Mouse (Mus musculus) lung, postnatal 4 days (tissue): ENCODE data around the gene Olfr992.
"Not testable (repeated sequence)": the region's sequence is repeated elsewhere in the genome, so short reads cannot be mapped to it uniquely, and the experiment has no call there.

Source experiments
- DNase-seq, 2 experiments: peaks; one replicate each; pipeline ENCODE4 v3.0.0; 2021

Gene Olfr992

GRCm38 (mm10) chr2:85409369-85409768, at the start of gene Olfr992:
Olfr992 (minus strand) TSS chr2:85409469.
- DNase-seq = no peak

DNA sequence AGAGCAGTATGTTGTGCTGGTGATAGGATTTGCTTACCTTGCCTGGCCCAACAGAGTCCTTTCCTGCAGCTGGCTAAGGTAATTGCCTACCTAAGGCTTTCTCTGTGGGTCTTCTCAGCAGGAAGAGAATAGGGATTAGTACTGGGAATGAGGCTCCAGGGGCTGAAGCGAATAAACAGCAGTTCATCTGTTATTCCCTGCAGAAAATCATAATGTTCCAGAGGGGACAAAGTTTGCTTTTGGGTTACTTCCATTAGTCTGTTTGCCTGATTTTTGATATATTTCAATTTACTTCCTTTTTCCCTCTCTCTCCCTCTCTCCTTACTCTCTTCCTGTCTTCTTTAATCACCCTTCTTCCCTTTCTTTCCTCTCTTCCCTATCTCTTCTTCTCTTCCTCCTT, 34.3 kb upstream of the Olfr992 start, which contains the start of gene Olfr995:
Gene Olfr995 (minus strand): TSS at position 101 of the 400 bp plus-strand sequence.
- no peak for DNase-seq

- no peak for DNase-seq
Measured at GRCm38 (mm10) chr2:85442546-85442945, 33.3 kb upstream of the Olfr992 start.

DNA sequence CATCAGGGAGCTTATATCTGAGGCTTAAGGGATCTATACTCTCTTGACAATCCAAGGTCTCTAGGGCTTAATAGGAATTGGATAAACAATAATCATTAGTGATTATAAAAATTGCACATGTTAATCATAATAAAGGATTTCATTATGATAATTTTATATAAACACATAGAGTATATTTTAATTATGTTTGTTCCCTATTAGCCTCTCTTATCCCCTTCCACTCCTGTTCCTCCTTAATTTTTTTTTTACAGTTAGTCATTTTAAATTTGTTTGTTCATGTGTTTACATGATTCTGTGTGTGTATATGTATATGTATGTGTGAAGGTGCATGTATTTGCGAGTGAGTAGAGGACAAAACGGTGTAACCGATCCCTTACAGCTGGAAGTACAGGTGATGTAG, 27.1 kb upstream of the Olfr992 start, which contains the start of gene Olfr994:
Gene Olfr994 (minus strand): TSS at position 101 of the 400 bp plus-strand sequence.
- no peak for DNase-seq

- no peak for DNase-seq
Measured at GRCm38 (mm10) chr2:85425893-85426292, 16.6 kb upstream of the Olfr992 start.

GRCm38 (mm10) chr2:85414777-85415176, 5.5 kb upstream of the Olfr992 start, which contains the start of gene Olfr993:
Olfr993 (minus strand) TSS chr2:85414877.
- no peak for DNase-seq

DNA sequence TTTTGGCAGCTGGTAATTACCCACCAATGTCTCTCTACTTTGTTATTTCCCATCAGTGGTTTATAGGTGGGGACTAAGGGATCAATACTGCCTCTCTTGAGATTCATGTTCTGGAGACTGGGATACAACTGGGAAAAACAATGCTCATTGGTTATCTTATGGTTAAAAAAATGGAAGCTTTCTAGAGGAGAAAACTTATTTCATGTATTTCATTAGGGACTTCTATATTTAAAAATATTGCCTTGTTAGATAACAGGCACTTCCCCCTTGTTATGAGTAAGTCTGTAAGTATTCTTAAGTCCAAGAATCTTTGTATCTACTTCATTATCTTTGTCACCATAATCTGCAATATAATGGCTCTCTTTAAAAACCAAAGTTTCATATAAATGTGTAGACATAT, 46.1 kb downstream of the Olfr992 start, which contains the start of gene Olfr988:
Gene Olfr988 (minus strand): TSS at position 101 of the 400 bp plus-strand sequence.
- DNase-seq = not testable (repeated sequence)
